Mouse (Mus musculus) lung, embryonic 16.5 days (tissue): ENCODE results near the gene Klhl18. TPM values are rescaled to one million over a fixed set of nuclear protein-coding genes. Genes with fewer than 3 reads are reported as not detected.
"Not testable (repeated sequence)": the region's sequence is repeated elsewhere in the genome, so short reads cannot be mapped to it uniquely, and the experiment has no call there.

ENCODE experiments used
- ATAC-seq: fragments of 200-750 bp; cut with Nextera tagmentation; 2 replicates; pipeline ENCODE4 v1.8.0; 2017; ENCODE audit warnings: low read depth, mild to moderate bottlenecking, moderate library complexity
- H3K27ac ChIP-seq: fragments of 300-500 bp; sonication (generic); 2 replicates; pipeline ENCODE4 v1.5.1; 2014; ENCODE audit warnings: mild to moderate bottlenecking, control low read depth, low read length
- H3K27me3 ChIP-seq: fragments of 300-500 bp; sonication (generic); 2 replicates; pipeline ENCODE4 v1.6.1; 2014; ENCODE audit warnings: low read depth, low read length, mixed read lengths; ENCODE audit not compliant: control insufficient read depth, insufficient read depth
- H3K36me3 ChIP-seq: fragments of 300-500 bp; sonication (generic); 2 replicates; pipeline ENCODE4 v1.6.1; 2014; ENCODE audit warnings: low read length; ENCODE audit not compliant: control insufficient read depth, insufficient read depth
- H3K4me1 ChIP-seq: fragments of 300-500 bp; sonication (generic); replicated peaks from 2 replicates; pipeline ENCODE4 v1.6.1; 2014; ENCODE audit warnings: low read length, mixed read lengths; ENCODE audit not compliant: control insufficient read depth, insufficient read depth
- H3K4me2 ChIP-seq: fragments of 300-500 bp; sonication (generic); 2 replicates; pipeline ENCODE4 v1.6.1; 2014; ENCODE audit warnings: low read depth, low read length, control low read depth
- H3K4me3 ChIP-seq: fragments of 300-500 bp; sonication (generic); 2 replicates; pipeline ENCODE4 v1.5.1; 2014; ENCODE audit warnings: mild to moderate bottlenecking, low read length, control low read depth
- H3K9ac ChIP-seq: fragments of 300-500 bp; sonication (generic); 2 replicates; pipeline ENCODE4 v1.6.1; 2014; ENCODE audit warnings: low read length, control low read depth
- H3K9me3 ChIP-seq: fragments of 300-500 bp; sonication (generic); 2 replicates; pipeline ENCODE4 v1.6.1; 2016; ENCODE audit warnings: low read length; ENCODE audit not compliant: control insufficient read depth
- WGBS: fragments of 180-500 bp; shearing (Covaris S2); extraction: QIAGEN DNeasy Blood & Tissue Kit; methylation state at CpG from one replicate; pipeline ENCODE4 v1.1.7; 2014; 5-methylcytosine and 5-hydroxymethylcytosine counted together
- polyA plus RNA-seq: library from polyadenylated mRNA; unstranded; fragments of >200 nt; fragmentation: Nextera tagmentation; extraction: Ambion mirVana; gene quantifications from 2 replicates; pipeline ENCODE4 v1.2.1, GENCODE M21; 2015

The Klhl18 gene
- polyA plus RNA-seq, 1 experiment from 2014 or later: 10.8 TPM

GRCm38 (mm10) chr9:110407311-110408098, 69.0 kb downstream of the Klhl18 start:
- no peaks in the 10 kb centered on the region for H3K36me3 ChIP-seq
- WGBS: 2% methylated on average over 41 of the region's 41 CpGs
- ATAC-seq: peak; percentile 56
- H3K4me1 ChIP-seq: peaks cover 12% of the 10 kb centered on the region
- no peaks in the 10 kb centered on the region for H3K9me3 ChIP-seq
- H3K4me2 ChIP-seq: peak overlapping the region; percentile 92
- H3K9ac ChIP-seq: peak overlapping the region; percentile 96
- H3K27me3 ChIP-seq: no peaks in the 10 kb centered on the region
- H3K27ac ChIP-seq: peak overlapping the region; percentile 66
- H3K4me3 ChIP-seq: peak overlapping the region; percentile 98

GRCm38 (mm10) chr9:110403240-110403639, 73.3 kb downstream of the Klhl18 start:
- H3K9me3 ChIP-seq, H3K4me3 ChIP-seq, H3K4me2 ChIP-seq, H3K36me3 ChIP-seq, H3K27me3 ChIP-seq, ATAC-seq, H3K4me1 ChIP-seq, H3K27ac ChIP-seq, H3K9ac ChIP-seq: not testable (repeated sequence)
- 76% methylated on average over 4 of the region's 4 CpGs for WGBS

- no peak overlapping the region for H3K27ac ChIP-seq
- ATAC-seq: no peak
- H3K27me3 ChIP-seq: no peaks in the 10 kb centered on the region
- peaks cover 7% of the 10 kb centered on the region for H3K4me1 ChIP-seq
- no peak overlapping the region for H3K4me2 ChIP-seq
- no peak overlapping the region for H3K4me3 ChIP-seq
- H3K9ac ChIP-seq: no peak overlapping the region
- no peaks in the 10 kb centered on the region for H3K36me3 ChIP-seq
- no peaks in the 10 kb centered on the region for H3K9me3 ChIP-seq
- 94% methylated on average over 2 of the region's 2 CpGs for WGBS
Observed at GRCm38 (mm10) chr9:110402731-110403130, 73.8 kb downstream of the Klhl18 start.

GRCm38 (mm10) chr9:110400650-110401049, 75.8 kb downstream of the Klhl18 start:
- H3K4me1 ChIP-seq: no peaks in the 10 kb centered on the region
- no peak overlapping the region for H3K27ac ChIP-seq
- H3K4me3 ChIP-seq: no peak overlapping the region
- no peaks in the 10 kb centered on the region for H3K27me3 ChIP-seq
- H3K36me3 ChIP-seq: peaks cover 3% of the 10 kb centered on the region; the same call in 1 of the 2 replicates
- no peak overlapping the region for H3K9ac ChIP-seq
- ATAC-seq: peak; percentile 34; the same call in 1 of the 2 replicates
- 66% methylated on average over 5 of the region's 5 CpGs for WGBS
- H3K9me3 ChIP-seq: no peaks in the 10 kb centered on the region
- no peak overlapping the region for H3K4me2 ChIP-seq

- no peak overlapping the region for H3K27ac ChIP-seq
- no peak overlapping the region for H3K4me2 ChIP-seq
- H3K4me3 ChIP-seq: no peak overlapping the region
- no peak for ATAC-seq
- no peaks in the 10 kb centered on the region for H3K4me1 ChIP-seq
- H3K27me3 ChIP-seq: no peaks in the 10 kb centered on the region
- peaks cover 31% of the 10 kb centered on the region for H3K36me3 ChIP-seq
- no peak overlapping the region for H3K9ac ChIP-seq
- H3K9me3 ChIP-seq: no peaks in the 10 kb centered on the region
- WGBS: 87% methylated on average over 4 of the region's 4 CpGs
Observed at GRCm38 (mm10) chr9:110393295-110393694, 83.2 kb downstream of the Klhl18 start.

GRCm38 (mm10) chr9:110390843-110391242, 85.7 kb downstream of the Klhl18 start:
- H3K27me3 ChIP-seq: no peaks in the 10 kb centered on the region
- no peaks in the 10 kb centered on the region for H3K4me1 ChIP-seq
- H3K9me3 ChIP-seq: no peaks in the 10 kb centered on the region
- H3K4me2 ChIP-seq: no peak overlapping the region
- H3K27ac ChIP-seq: no peak overlapping the region
- 93% methylated on average over 3 of the region's 3 CpGs for WGBS
- no peak overlapping the region for H3K9ac ChIP-seq
- H3K4me3 ChIP-seq: no peak overlapping the region
- ATAC-seq: no peak
- peaks cover 47% of the 10 kb centered on the region for H3K36me3 ChIP-seq

- no peak overlapping the region for H3K4me3 ChIP-seq
- H3K27ac ChIP-seq: no peak overlapping the region
- H3K4me2 ChIP-seq: no peak overlapping the region
- H3K36me3 ChIP-seq: peaks cover 57% of the 10 kb centered on the region
- no peaks in the 10 kb centered on the region for H3K4me1 ChIP-seq
- no peaks in the 10 kb centered on the region for H3K27me3 ChIP-seq
- H3K9me3 ChIP-seq: no peaks in the 10 kb centered on the region
- WGBS: 91% methylated on average over 7 of the region's 7 CpGs
- ATAC-seq: no peak
- H3K9ac ChIP-seq: no peak overlapping the region
Observed at GRCm38 (mm10) chr9:110388011-110388410, 88.5 kb downstream of the Klhl18 start.

- Histone ChIP-seq H3K4me1 (no peaks in the 10 kb centered on the region; the same call in 1 of the 2 replicates), H3K4me2 (no peak overlapping the region), H3K27me3 (no peaks in the 10 kb centered on the region), H3K36me3 (peaks cover 42% of the 10 kb centered on the region), H3K4me3 (no peak overlapping the region), H3K9ac (no peak overlapping the region), H3K9me3 (no peaks in the 10 kb centered on the region), H3K27ac (no peak overlapping the region)
- ATAC-seq: no peak
- 82% methylated on average over 7 of the region's 7 CpGs for WGBS
Observed at GRCm38 (mm10) chr9:110384369-110384929, 92.0 kb downstream of the Klhl18 start.

- Histone ChIP-seq H3K4me2 (no peak overlapping the region), H3K9me3 (no peaks in the 10 kb centered on the region), H3K9ac (no peak overlapping the region), H3K4me3 (no peak overlapping the region), H3K36me3 (peaks cover 29% of the 10 kb centered on the region), H3K4me1 (no peaks in the 10 kb centered on the region; the same call in 1 of the 2 replicates), H3K27ac (no peak overlapping the region), H3K27me3 (no peaks in the 10 kb centered on the region)
- no peak for ATAC-seq
- 71% methylated on average over 12 of the region's 12 CpGs for WGBS
Observed at GRCm38 (mm10) chr9:110381292-110381691, 95.2 kb downstream of the Klhl18 start.
